Mouse (Mus musculus): ENCODE measurements around the gene Psmc3. TPM values are rescaled to one million over a fixed set of nuclear protein-coding genes. Genes with fewer than 3 reads are reported as not detected.
"Not testable (repeated sequence)": the region's sequence is repeated elsewhere in the genome, so short reads cannot be mapped to it uniquely, and the experiment has no call there.

Psmc3 gene
- total RNA-seq, 2 experiments from 2014 or later = 226 to 256 TPM

- H3K4me3 ChIP-seq = no peak overlapping the region
- TF ChIP-seq CTCF (IDR thresholded peaks at IDR 0.05) = peak; percentile 50
- no peak overlapping the region for H3K27ac ChIP-seq
- intact Hi-C loops (cut with DNase I) = loop anchor here (10.0 kb wide), 1 partner anchor 158 kb away; no protein-coding TSS in a partner anchor
- no peak for DNase-seq
Observed at GRCm38 (mm10) chr2:91033000-91033399, 20.8 kb upstream of the Psmc3 start.

DNA sequence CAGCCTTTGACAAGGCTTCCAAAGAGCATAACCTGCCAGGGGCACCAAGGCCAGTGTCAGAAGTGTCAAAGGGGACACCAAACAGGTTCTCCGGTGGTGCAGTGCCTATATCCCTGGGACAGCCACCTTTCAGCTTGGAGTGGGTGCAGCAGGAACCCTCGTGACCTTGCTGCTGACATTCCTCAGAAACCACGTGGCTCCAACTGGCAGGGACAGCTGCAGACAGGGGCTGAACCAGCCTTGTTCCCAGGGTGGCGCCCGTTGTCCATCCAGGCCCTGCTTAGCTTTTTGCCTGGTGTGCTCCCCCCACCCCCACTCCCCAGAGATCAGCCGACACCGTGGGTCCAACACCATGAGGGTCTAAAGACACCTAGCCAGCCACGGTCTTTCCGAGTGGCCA is 18.4 kb upstream of the Psmc3 start, which contains the start of gene Rapsn:
Rapsn (plus strand) TSS at position 236 of the 400 bp plus-strand sequence.
- no peak; the same call in 1 of the 2 replicates for TF ChIP-seq CTCF (IDR thresholded peaks at IDR 0.05)
- Histone ChIP-seq H3K4me3 (peak within 1 kb of the TSS; percentile 75), H3K27ac (peak within 1 kb of the TSS; percentile 94)
- intact Hi-C loops (cut with DNase I) = loop anchor here (2.0 to 10.0 kb wide), 2 partner anchors 95 to 161 kb away; partner anchors contain the start of gene Celf1
- peak; percentile 91 for DNase-seq

GRCm38 (mm10) chr2:91041786-91042185 is 12.0 kb upstream of the Psmc3 start:
- Histone ChIP-seq H3K4me3 (no peak overlapping the region), H3K27ac (no peak overlapping the region)
- DNase-seq = no peak
- no peak for TF ChIP-seq CTCF (IDR thresholded peaks at IDR 0.05)
- intact Hi-C loops (cut with DNase I) = no loop called here

GRCm38 (mm10) chr2:91042651-91043398 is 11.0 kb upstream of the Psmc3 start:
- no peak for DNase-seq
- Histone ChIP-seq H3K27ac (no peak overlapping the region), H3K4me3 (no peak overlapping the region)
- intact Hi-C loops (cut with DNase I) = no loop called here
- no peak for TF ChIP-seq CTCF (IDR thresholded peaks at IDR 0.05)

- TF ChIP-seq CTCF (IDR thresholded peaks at IDR 0.05) = no peak
- intact Hi-C loops (cut with DNase I) = no loop called here
- Histone ChIP-seq H3K4me3 (no peak overlapping the region), H3K27ac (no peak overlapping the region)
- DNase-seq = no peak
Observed at GRCm38 (mm10) chr2:91044727-91045126, 9.1 kb upstream of the Psmc3 start.

DNA sequence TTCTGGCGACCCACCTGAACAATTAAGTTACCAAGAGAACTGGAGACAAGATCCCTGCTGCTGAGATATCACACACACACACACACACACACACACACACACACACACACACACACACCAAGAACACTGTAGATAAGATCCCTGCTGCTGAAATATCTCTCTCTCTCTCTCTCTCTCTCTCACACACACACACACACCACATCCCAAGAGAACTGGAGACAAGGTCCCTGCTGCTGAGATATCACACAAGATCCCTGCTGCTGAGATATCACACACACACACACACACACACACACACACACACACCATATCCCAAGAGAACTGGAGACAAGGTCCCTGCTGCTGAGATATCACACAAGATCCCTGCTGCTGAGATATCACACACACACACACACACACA is 8.0 kb upstream of the Psmc3 start:
- intact Hi-C loops (cut with DNase I); H3K27ac ChIP-seq; DNase-seq; H3K4me3 ChIP-seq: not testable (repeated sequence)

DNA sequence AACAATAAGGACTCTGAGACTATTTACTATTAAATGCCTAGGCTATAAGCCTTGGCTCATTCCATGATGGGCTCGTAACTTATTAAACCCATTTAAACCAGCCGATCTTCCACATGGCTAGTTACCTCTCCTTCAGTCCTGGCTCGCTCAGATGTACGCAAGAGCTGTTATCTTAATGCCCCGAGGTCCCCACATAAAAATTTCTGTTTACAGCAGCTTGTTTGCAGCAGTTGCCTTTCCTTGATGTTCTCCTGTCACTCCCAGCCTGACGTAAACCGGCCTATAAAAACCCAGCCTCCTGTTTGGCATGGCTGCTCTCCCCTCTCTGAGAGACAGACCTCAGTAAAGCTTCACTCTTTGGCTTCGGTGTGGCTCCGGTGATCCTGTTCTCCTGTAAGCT is 6.5 kb upstream of the Psmc3 start:
- Histone ChIP-seq H3K4me3 (no peak overlapping the region), H3K27ac (no peak overlapping the region)
- no peak for TF ChIP-seq CTCF (IDR thresholded peaks at IDR 0.05)
- intact Hi-C loops (cut with DNase I) = no loop called here
- no peak for DNase-seq

DNA sequence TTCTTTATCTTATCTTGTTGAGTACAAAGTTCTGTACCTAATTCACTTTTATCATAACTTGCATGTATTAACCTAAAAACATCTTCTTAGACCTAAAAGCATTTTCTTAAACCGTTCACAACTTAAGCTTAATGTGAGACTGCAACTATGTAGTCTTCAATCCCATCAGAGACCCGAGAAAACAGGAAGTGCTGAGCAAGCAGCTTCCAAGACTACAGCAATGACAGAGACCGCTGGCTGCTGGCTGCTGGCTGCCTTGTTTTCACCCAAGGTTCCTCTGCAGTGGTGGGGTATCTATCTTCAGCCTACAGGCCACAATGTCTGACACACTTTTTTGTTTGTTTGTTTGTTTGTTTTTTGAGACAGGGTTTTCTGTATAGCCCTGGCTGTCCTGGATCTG is 1.9 kb upstream of the Psmc3 start:
- Histone ChIP-seq H3K4me3 (no peak overlapping the region), H3K27ac (no peak overlapping the region)
- DNase-seq = no peak
- intact Hi-C loops (cut with DNase I) = loop anchor here (5.0 kb wide), 1 partner anchor 110 kb away; the partner anchor contains the start of gene Celf1
- no peak for TF ChIP-seq CTCF (IDR thresholded peaks at IDR 0.05)

- TF ChIP-seq CTCF (IDR thresholded peaks at IDR 0.05) = peak; percentile 29
- intact Hi-C loops (cut with DNase I) = loop anchor here (5.0 kb wide), 1 partner anchor 110 kb away; the partner anchor contains the start of gene Celf1
- 0 out of 2 replicates have a peak overlapping the region, but pooled peaks have one; percentile 95 for H3K27ac ChIP-seq
- DNase-seq = no peak
- peak overlapping the region; percentile 93; the same call in 1 of the 2 replicates for H3K4me3 ChIP-seq
Observed at GRCm38 (mm10) chr2:91052752-91053151, 1.1 kb upstream of the Psmc3 start.

DNA sequence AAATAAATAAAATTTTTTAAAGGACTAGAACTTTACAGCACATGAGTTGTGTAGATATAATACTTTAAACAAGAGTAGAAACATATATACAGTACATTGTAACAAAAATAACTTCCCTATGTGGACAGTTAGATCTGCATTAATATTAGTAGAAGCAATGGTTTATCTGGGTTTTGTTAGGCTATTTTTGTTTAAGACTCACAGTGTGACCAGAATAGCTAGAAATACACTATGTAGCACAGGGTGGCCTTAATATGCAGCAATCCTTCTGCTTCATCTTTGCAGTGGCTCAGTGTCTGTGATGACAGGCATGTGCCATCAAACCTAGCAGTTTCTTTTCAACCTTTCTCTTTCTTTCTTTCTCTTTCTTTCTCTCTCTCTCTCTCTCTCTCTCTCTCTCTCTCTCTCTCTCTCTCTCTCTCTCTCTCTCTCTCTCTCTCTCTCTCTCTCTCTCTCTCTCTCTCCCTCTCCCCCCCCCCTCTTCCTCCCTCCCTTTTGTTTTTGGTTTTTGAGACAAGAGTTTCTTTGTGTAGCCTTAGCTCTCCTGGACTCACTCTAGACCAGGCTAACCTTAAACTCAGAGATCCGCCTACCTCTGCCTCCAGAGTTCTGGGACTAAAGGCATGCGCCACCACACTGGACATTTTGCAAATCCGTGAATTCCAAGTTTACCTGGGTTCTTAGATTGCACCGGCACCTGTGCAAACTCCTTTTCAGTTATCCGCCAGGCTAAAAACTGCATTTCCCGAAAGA is 452 bp upstream of the Psmc3 start:
- DNase-seq = no peak
- intact Hi-C loops (cut with DNase I) = loop anchor here (5.0 kb wide), 1 partner anchor 111 kb away; the partner anchor contains the start of gene Celf1
- peak overlapping the region; percentile 93 for H3K4me3 ChIP-seq
- no peak for TF ChIP-seq CTCF (IDR thresholded peaks at IDR 0.05)
- peak overlapping the region; percentile 95 for H3K27ac ChIP-seq

- DNase-seq = no peak
- TF ChIP-seq CTCF (IDR thresholded peaks at IDR 0.05) = no peak
- Histone ChIP-seq H3K27ac (no peak overlapping the region), H3K4me3 (no peak overlapping the region)
- intact Hi-C loops (cut with DNase I) = no loop called here
Observed at GRCm38 (mm10) chr2:91058435-91058834, 4.6 kb downstream of the Psmc3 start.

DNA sequence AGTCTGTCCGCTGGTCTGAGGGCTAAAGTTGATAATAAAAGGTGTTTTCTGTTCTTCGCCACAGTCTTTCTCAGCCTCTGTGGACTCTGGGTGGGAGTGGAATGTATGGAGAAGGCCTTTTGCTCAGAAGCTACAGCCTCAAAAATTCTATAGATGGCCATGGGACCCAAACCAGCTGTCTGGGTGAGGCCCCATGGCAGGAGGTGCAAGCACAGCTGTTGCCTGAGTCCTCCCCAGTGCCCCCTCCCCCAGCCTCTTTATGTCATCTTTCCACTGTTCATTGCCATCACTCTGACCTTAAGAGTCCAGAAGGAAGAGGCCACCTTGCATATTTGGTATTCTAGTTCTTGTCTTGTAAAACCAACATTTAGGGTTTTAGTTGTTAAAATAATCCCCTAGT is 5.6 kb downstream of the Psmc3 start:
- no peak for DNase-seq
- intact Hi-C loops (cut with DNase I) = no loop called here
- Histone ChIP-seq H3K4me3 (no peak overlapping the region), H3K27ac (no peak overlapping the region)
- TF ChIP-seq CTCF (IDR thresholded peaks at IDR 0.05) = no peak

Data from gastrocnemius, adult 2 months (tissue).